Mouse (Mus musculus) neural tube, embryonic 12.5 days (tissue): ENCODE data around the gene Pkp1. TPM values are rescaled to one million over a fixed set of nuclear protein-coding genes. Genes with fewer than 3 reads are reported as not detected.

Experiments used
- ATAC-seq: fragments of 200-750 bp; cut with Nextera tagmentation; 2 replicates; pipeline ENCODE4 v1.8.0; 2017; ENCODE audit warnings: low read depth, mild to moderate bottlenecking, moderate TSS enrichment, moderate library complexity; ENCODE audit not compliant: low FRiP score
- H3K27ac ChIP-seq: fragments of 300-500 bp; sonication (generic); 2 replicates; pipeline ENCODE4 v1.5.1; 2016
- H3K27me3 ChIP-seq: fragments of 300-500 bp; sonication (generic); replicated peaks from 2 replicates; pipeline ENCODE4 v1.6.1; 2016; ENCODE audit warnings: mild to moderate bottlenecking
- H3K36me3 ChIP-seq: fragments of 300-500 bp; sonication (generic); 2 replicates; pipeline ENCODE4 v1.6.1; 2016; ENCODE audit warnings: mild to moderate bottlenecking
- H3K4me1 ChIP-seq: fragments of 300-500 bp; sonication (generic); 2 replicates; pipeline ENCODE4 v1.6.1; 2016
- H3K4me2 ChIP-seq: fragments of 300-500 bp; sonication (generic); replicated peaks from 2 replicates; pipeline ENCODE4 v1.6.1; 2016; ENCODE audit warnings: mild to moderate bottlenecking
- H3K4me3 ChIP-seq: fragments of 300-500 bp; sonication (generic); 2 replicates; pipeline ENCODE4 v1.5.1; 2016
- H3K9ac ChIP-seq: fragments of 300-500 bp; sonication (generic); 2 replicates; pipeline ENCODE4 v1.6.1; 2016; ENCODE audit warnings: mild to moderate bottlenecking
- H3K9me3 ChIP-seq: fragments of 300-500 bp; sonication (generic); 2 replicates; pipeline ENCODE4 v1.6.1; 2016; ENCODE audit warnings: mild to moderate bottlenecking
- WGBS: fragments of 180-500 bp; shearing (Covaris S2); methylation state at CpG from one replicate; pipeline ENCODE4 v1.1.7; 2016; 5-methylcytosine and 5-hydroxymethylcytosine counted together
- polyA plus RNA-seq: library from polyadenylated mRNA; unstranded; fragments of >200 nt; fragmentation: Nextera tagmentation; extraction: Ambion mirVana; gene quantifications from 2 replicates; pipeline ENCODE4 v1.2.1, GENCODE M21; 2016

Gene Pkp1
- polyA plus RNA-seq, 1 experiment from 2014 or later, result 0.25 TPM

- H3K27ac ChIP-seq, result no peak overlapping the region
- H3K9ac ChIP-seq, result no peak overlapping the region
- no peaks in the 10 kb centered on the region for H3K27me3 ChIP-seq
- no peak overlapping the region for H3K4me3 ChIP-seq
- no peaks in the 10 kb centered on the region for H3K4me1 ChIP-seq
- no peak overlapping the region for H3K4me2 ChIP-seq
- H3K36me3 ChIP-seq, result no peaks in the 10 kb centered on the region
- WGBS, result 21% methylated on average over 1 of the region's 1 CpGs
- no peak for ATAC-seq
- H3K9me3 ChIP-seq, result no peaks in the 10 kb centered on the region
Observed at GRCm38 (mm10) chr1:135936091-135936490, 17.1 kb upstream of the Pkp1 start.

- Histone ChIP-seq H3K9me3 (no peaks in the 10 kb centered on the region), H3K27me3 (no peaks in the 10 kb centered on the region), H3K9ac (no peak overlapping the region), H3K36me3 (no peaks in the 10 kb centered on the region), H3K27ac (no peak overlapping the region), H3K4me1 (no peaks in the 10 kb centered on the region), H3K4me2 (no peak overlapping the region), H3K4me3 (no peak overlapping the region)
- 80% methylated on average over 18 of the region's 18 CpGs for WGBS
- no peak for ATAC-seq
Observed at GRCm38 (mm10) chr1:135933704-135934293, 14.8 kb upstream of the Pkp1 start.

GRCm38 (mm10) chr1:135929876-135930275, 10.9 kb upstream of the Pkp1 start:
- no peaks in the 10 kb centered on the region for H3K36me3 ChIP-seq
- no peaks in the 10 kb centered on the region for H3K27me3 ChIP-seq
- H3K4me1 ChIP-seq, result no peaks in the 10 kb centered on the region
- H3K4me2 ChIP-seq, result no peak overlapping the region
- no peak for ATAC-seq
- H3K4me3 ChIP-seq, result no peak overlapping the region
- no peak overlapping the region for H3K9ac ChIP-seq
- H3K27ac ChIP-seq, result no peak overlapping the region
- no peaks in the 10 kb centered on the region for H3K9me3 ChIP-seq
- 56% methylated on average over 3 of the region's 3 CpGs for WGBS

GRCm38 (mm10) chr1:135925848-135926247, 6.8 kb upstream of the Pkp1 start:
- Histone ChIP-seq H3K4me1 (no peaks in the 10 kb centered on the region), H3K9ac (no peak overlapping the region), H3K4me3 (no peak overlapping the region), H3K9me3 (no peaks in the 10 kb centered on the region), H3K27ac (no peak overlapping the region), H3K4me2 (no peak overlapping the region), H3K36me3 (no peaks in the 10 kb centered on the region), H3K27me3 (peaks cover 24% of the 10 kb centered on the region)
- ATAC-seq, result no peak
- 76% methylated on average over 5 of the region's 5 CpGs for WGBS

GRCm38 (mm10) chr1:135924377-135924994, 5.5 kb upstream of the Pkp1 start:
- Histone ChIP-seq H3K27ac (no peak overlapping the region), H3K27me3 (peaks cover 38% of the 10 kb centered on the region), H3K36me3 (no peaks in the 10 kb centered on the region), H3K4me1 (no peaks in the 10 kb centered on the region), H3K9me3 (no peaks in the 10 kb centered on the region), H3K4me3 (no peak overlapping the region), H3K9ac (no peak overlapping the region), H3K4me2 (no peak overlapping the region)
- 73% methylated on average over 5 of the region's 5 CpGs for WGBS
- ATAC-seq, result no peak

- peaks cover 51% of the 10 kb centered on the region for H3K27me3 ChIP-seq
- no peak overlapping the region for H3K27ac ChIP-seq
- 78% methylated on average over 7 of the region's 7 CpGs for WGBS
- no peaks in the 10 kb centered on the region for H3K9me3 ChIP-seq
- peaks cover 9% of the 10 kb centered on the region; the same call in 1 of the 2 replicates for H3K4me1 ChIP-seq
- no peak overlapping the region for H3K4me2 ChIP-seq
- no peak for ATAC-seq
- no peaks in the 10 kb centered on the region for H3K36me3 ChIP-seq
- no peak overlapping the region for H3K9ac ChIP-seq
- no peak overlapping the region for H3K4me3 ChIP-seq
Observed at GRCm38 (mm10) chr1:135923229-135923628, 4.2 kb upstream of the Pkp1 start.

GRCm38 (mm10) chr1:135917206-135917605, 1.8 kb downstream of the Pkp1 start:
- no peaks in the 10 kb centered on the region for H3K9me3 ChIP-seq
- no peak overlapping the region for H3K9ac ChIP-seq
- ATAC-seq, result no peak
- no peak overlapping the region for H3K4me2 ChIP-seq
- WGBS, result 6% methylated on average over 5 of the region's 5 CpGs
- H3K4me1 ChIP-seq, result peaks cover 9% of the 10 kb centered on the region; the same call in 1 of the 2 replicates
- H3K36me3 ChIP-seq, result no peaks in the 10 kb centered on the region
- H3K27me3 ChIP-seq, result peaks cover 70% of the 10 kb centered on the region
- H3K4me3 ChIP-seq, result no peak overlapping the region
- no peak overlapping the region for H3K27ac ChIP-seq

- no peak overlapping the region for H3K27ac ChIP-seq
- H3K36me3 ChIP-seq, result no peaks in the 10 kb centered on the region
- H3K27me3 ChIP-seq, result peaks cover 64% of the 10 kb centered on the region
- 37% methylated on average over 5 of the region's 5 CpGs for WGBS
- H3K4me3 ChIP-seq, result no peak overlapping the region
- peaks cover 9% of the 10 kb centered on the region; the same call in 1 of the 2 replicates for H3K4me1 ChIP-seq
- H3K4me2 ChIP-seq, result no peak overlapping the region
- H3K9ac ChIP-seq, result no peak overlapping the region
- ATAC-seq, result no peak
- no peaks in the 10 kb centered on the region for H3K9me3 ChIP-seq
Observed at GRCm38 (mm10) chr1:135916486-135917058, 2.4 kb downstream of the Pkp1 start.

- H3K4me3 ChIP-seq, result no peak overlapping the region
- no peak for ATAC-seq
- H3K9me3 ChIP-seq, result no peaks in the 10 kb centered on the region
- H3K4me2 ChIP-seq, result no peak overlapping the region
- no peaks in the 10 kb centered on the region for H3K36me3 ChIP-seq
- 77% methylated on average over 4 of the region's 4 CpGs for WGBS
- H3K27ac ChIP-seq, result no peak overlapping the region
- H3K9ac ChIP-seq, result no peak overlapping the region
- peaks cover 35% of the 10 kb centered on the region for H3K27me3 ChIP-seq
- H3K4me1 ChIP-seq, result peaks cover 14% of the 10 kb centered on the region
Observed at GRCm38 (mm10) chr1:135913657-135914056, 5.3 kb downstream of the Pkp1 start.

GRCm38 (mm10) chr1:135909381-135909780, 9.6 kb downstream of the Pkp1 start:
- no peak overlapping the region for H3K27ac ChIP-seq
- WGBS, result 6% methylated on average over 6 of the region's 6 CpGs
- ATAC-seq, result no peak
- H3K27me3 ChIP-seq, result 0 out of 2 replicates have a peak, but pooled peaks cover 2% of the 10 kb centered on the region
- no peak overlapping the region for H3K4me2 ChIP-seq
- H3K36me3 ChIP-seq, result no peaks in the 10 kb centered on the region
- no peaks in the 10 kb centered on the region for H3K9me3 ChIP-seq
- H3K9ac ChIP-seq, result no peak overlapping the region
- H3K4me1 ChIP-seq, result peaks cover 10% of the 10 kb centered on the region
- no peak overlapping the region for H3K4me3 ChIP-seq

GRCm38 (mm10) chr1:135906736-135907135, 12.3 kb downstream of the Pkp1 start:
- WGBS, result 80% methylated on average over 11 of the region's 11 CpGs
- Histone ChIP-seq H3K4me3 (no peak overlapping the region), H3K9ac (no peak overlapping the region), H3K27me3 (no peaks in the 10 kb centered on the region), H3K4me1 (peaks cover 10% of the 10 kb centered on the region), H3K9me3 (no peaks in the 10 kb centered on the region), H3K36me3 (no peaks in the 10 kb centered on the region), H3K4me2 (no peak overlapping the region), H3K27ac (no peak overlapping the region)
- no peak for ATAC-seq

GRCm38 (mm10) chr1:135899991-135900515, 19.0 kb downstream of the Pkp1 start:
- 75% methylated on average over 7 of the region's 7 CpGs for WGBS
- no peak overlapping the region for H3K9ac ChIP-seq
- no peak overlapping the region for H3K4me3 ChIP-seq
- no peaks in the 10 kb centered on the region for H3K4me1 ChIP-seq
- no peak overlapping the region for H3K4me2 ChIP-seq
- no peak for ATAC-seq
- H3K36me3 ChIP-seq, result no peaks in the 10 kb centered on the region
- no peak overlapping the region for H3K27ac ChIP-seq
- H3K27me3 ChIP-seq, result no peaks in the 10 kb centered on the region
- no peaks in the 10 kb centered on the region for H3K9me3 ChIP-seq
